Mouse (Mus musculus) brown adipose tissue, adult 24 weeks (tissue): ENCODE measurements around the gene St3gal5. TPM values are rescaled to one million over a fixed set of nuclear protein-coding genes. Genes with fewer than 3 reads are reported as not detected.

Experiments used
- H3K27ac ChIP-seq: fragments of 200-500 bp; replicated peaks from 2 replicates; pipeline ENCODE4 v1.5.1; 2012; ENCODE audit warnings: low read depth, mild to moderate bottlenecking, low read length
- H3K4me1 ChIP-seq: fragments of 200-500 bp; 2 replicates; pipeline ENCODE4 v1.6.1; 2012; ENCODE audit warnings: low read length, mixed read lengths; ENCODE audit not compliant: control insufficient read depth, insufficient read depth, insufficient read length
- H3K4me3 ChIP-seq: fragments of 200-500 bp; 2 replicates; pipeline ENCODE4 v1.5.1; 2012; ENCODE audit warnings: low read depth, mild to moderate bottlenecking, low read length, moderate library complexity; ENCODE audit not compliant: insufficient read depth
- polyA plus RNA-seq: library from polyadenylated mRNA; stranded (reverse); fragments of >200 nt; gene quantifications from 2 replicates; pipeline ENCODE4 v1.2.4, GENCODE M21; 2012; ENCODE audit not compliant: missing spikeins, insufficient read depth, insufficient read length

The St3gal5 gene
- polyA plus RNA-seq, 1 experiment = 69.6 TPM

DNA sequence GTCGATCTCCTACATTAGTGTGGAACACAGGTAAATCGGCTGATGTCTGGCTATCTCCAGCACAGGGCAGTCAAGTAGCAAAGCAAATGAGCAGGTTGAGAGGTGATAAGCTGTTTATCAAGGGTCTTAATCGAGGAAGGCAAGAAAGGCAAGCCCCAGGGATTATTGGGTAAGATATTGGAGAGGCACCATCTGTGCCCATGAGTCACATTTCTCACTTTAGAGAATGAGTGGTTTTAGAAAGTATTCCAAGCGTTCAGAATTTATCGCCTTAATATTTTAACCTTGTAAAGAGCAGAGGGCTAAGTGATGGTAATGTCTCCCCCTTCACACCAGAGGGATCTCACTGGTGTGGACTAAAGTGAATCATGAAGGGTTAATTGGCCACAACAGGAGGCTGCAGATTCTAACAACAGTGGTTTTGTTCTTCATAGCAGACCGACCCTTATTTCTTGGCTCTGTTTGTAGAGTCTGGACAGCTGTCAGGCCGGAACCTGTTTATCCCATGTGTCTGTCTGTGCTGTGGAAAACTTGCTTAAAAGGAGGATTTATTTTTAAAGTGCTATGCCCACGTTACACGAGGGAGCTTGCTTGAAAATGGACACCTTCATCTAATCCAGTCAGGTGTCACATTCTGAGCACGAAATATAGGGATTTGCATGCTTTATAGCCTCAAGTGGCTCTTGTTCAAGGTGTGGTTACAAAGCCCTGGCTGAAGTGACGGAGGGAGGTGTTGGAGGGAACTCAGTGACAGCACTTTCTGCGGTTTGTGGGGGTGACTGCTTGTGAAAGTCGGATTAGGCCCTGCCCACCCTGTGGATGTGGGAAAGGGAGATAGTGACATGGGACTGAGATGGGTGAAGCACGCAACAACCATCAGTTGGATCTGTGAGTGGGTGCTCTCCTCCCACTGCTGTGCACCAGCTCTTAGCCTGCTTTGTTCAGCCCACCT is 11.8 kb downstream of the St3gal5 start:
- no peak overlapping the region for H3K4me3 ChIP-seq

DNA sequence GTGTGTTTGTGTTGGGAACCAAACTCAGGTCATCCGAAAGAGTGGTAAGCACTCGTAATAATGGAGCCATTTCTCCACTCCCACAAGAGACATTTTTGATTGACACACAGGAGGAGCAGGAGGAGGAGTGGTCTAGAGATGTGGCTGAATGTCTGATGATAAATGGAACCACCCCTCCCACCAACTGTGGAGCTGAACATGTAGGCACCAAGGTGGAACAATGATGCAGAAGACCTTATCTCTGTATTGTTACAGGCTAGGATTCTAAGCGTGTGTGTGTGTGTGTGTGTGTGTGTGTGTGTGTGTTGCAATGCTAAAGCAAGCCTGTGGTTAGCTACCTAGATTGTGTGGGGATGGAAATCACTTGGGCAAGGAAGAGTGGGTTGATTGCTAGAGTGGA is 13.2 kb downstream of the St3gal5 start:
- no peak overlapping the region for H3K27ac ChIP-seq
- no peak overlapping the region for H3K4me3 ChIP-seq
- H3K4me1 ChIP-seq = peaks cover 9% of the 10 kb centered on the region

More for the DNA sequence above, 11.8 kb downstream of the St3gal5 start:
- H3K4me1 ChIP-seq = peaks cover 9% of the 10 kb centered on the region
- peak overlapping the region; percentile 28; the same call in 1 of the 2 replicates for H3K27ac ChIP-seq

DNA sequence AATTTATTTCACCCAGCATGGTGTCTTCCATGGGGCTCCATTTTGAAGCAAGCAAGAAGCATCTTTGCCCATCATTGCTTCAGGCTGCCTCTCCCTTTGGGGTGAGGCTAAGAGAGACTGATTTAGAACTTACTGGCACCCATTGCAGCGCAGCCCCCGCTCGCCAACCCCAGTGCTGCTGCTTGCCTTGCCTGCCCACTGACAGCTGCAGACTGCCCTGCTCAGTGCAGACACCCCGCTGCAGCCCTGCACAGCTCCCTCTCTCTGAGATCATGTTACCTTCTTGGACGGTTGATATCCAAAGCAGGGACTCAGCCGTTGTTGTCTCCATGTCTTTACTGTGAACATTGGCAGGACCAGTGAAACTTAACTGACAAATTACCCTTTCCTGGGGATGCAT is 15.2 kb downstream of the St3gal5 start:
- Histone ChIP-seq H3K27ac (no peak overlapping the region), H3K4me3 (no peak overlapping the region), H3K4me1 (peaks cover 9% of the 10 kb centered on the region)

DNA sequence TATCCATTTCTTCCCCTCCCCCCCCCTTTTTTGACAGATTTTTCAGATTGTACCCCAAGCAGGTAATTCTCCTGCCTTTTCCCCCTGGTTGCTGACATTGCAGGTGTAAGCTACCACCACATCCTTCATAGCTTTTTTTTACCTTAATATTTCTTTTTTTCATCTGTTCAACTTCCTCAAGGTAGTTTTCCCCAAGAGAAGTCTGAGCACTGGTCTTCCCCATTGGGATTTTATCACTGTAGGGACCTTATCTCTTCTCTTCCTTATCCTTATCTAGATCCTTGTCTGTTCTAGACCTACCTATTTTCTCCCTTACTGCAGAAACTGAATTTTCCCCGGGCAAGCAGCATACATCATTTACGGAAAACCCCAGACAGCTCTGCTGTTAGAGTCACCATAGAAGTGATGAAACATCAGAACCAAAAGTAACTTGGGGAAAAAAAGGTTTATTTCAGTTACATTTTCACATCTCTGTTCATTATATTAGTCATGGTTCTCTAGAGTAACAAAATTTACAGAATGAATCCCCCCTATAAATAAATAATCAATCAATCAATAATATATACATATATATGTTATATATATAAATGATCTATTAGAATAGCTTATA is 15.8 kb downstream of the St3gal5 start:
- no peak overlapping the region for H3K4me3 ChIP-seq
- H3K27ac ChIP-seq = no peak overlapping the region
- H3K4me1 ChIP-seq = peaks cover 9% of the 10 kb centered on the region

DNA sequence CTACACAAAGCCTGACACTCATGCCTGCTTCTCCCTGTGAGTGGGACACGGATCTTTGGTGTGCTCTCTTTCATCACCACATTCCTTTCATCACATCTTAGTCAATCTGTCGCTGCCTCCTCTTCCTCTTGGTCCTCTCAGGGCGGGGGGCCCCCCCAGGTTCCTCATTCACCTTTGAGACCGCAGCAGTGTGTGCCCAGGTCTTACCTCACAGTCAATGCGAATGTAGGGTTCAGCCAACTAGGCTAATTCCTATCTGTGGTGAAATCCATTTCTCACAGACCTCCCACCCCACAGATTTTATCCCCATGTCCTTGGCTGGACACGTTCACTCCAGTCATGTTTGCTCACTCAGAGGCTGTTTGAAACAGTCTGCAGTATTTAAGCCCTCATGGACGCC is 17.5 kb downstream of the St3gal5 start:
- H3K4me3 ChIP-seq = peak overlapping the region; percentile 77
- peak overlapping the region; percentile 97 for H3K27ac ChIP-seq
- H3K4me1 ChIP-seq = peaks cover 2% of the 10 kb centered on the region; the same call in 1 of the 2 replicates

DNA sequence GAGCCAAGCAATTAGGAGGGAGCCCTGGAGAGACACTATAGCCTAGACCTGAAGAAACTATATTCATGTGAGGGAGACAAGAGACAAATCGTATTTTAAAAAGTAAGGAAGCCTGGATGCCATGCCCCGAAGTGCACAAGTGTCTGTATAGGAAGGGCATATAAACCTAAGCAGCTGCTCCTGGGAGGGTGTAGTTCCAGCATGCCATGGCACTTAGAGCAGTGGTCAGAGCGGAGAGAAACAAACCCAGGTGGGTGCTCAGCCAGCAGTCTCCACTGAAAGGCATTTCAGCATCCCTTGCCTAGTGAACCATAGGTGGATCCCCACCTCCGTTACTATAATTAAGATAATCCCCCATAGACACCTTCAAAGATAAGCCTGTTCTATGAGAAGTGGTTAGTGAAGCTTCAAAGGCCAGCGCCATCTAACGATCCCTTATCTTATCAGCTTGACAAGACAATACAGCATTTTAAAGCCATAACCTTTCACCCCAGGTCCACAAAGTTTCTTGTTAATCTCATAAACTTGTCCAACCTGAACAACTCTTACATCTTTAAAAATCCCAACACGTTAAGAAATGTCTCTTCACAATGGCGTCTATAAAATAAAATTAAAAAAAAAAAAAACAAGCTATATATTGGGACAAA is 20.1 kb downstream of the St3gal5 start:
- H3K27ac ChIP-seq = no peak overlapping the region
- no peaks in the 10 kb centered on the region for H3K4me1 ChIP-seq
- H3K4me3 ChIP-seq = peak overlapping the region; percentile 21

DNA sequence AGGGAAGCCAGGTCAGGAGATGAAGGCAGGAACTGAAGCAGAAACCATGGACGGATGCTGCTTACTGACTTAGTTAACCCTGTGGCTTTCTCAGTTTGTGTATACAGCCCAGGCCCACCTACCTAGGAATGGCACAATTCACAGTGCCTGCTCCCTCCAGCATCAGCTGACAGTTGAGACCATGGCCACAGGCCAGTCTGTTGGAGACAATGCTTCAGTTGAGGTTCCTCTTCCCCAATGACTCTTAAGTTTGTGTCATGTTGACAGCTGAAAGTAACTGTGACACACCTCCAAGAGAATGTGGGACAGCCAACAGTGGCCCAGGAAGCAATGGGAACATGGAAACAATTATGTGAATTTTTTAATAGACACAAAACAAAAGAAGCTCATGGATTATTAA is 22.5 kb downstream of the St3gal5 start:
- Histone ChIP-seq H3K4me1 (no peaks in the 10 kb centered on the region), H3K4me3 (no peak overlapping the region), H3K27ac (no peak overlapping the region)

DNA sequence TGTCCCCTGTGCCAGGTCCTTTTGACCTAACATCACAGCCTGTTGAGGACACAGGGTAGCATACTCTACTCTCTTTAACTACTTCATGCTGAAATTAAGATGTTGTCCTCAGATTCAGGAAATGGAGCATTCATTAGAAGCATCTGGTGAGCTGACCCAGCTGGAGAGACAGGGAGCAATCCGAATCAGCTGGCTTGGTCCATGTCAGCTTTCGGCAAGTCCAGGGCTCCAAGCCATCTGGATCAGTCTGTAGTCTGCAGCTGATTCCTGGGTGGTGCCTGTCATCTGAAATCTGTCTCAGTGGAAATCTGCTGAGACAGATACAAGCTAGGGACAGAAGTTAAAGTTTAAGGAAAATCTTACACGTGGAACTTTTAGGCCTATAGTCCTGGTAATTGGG is 23.9 kb downstream of the St3gal5 start:
- Histone ChIP-seq H3K4me3 (no peak overlapping the region), H3K4me1 (no peaks in the 10 kb centered on the region), H3K27ac (no peak overlapping the region)

DNA sequence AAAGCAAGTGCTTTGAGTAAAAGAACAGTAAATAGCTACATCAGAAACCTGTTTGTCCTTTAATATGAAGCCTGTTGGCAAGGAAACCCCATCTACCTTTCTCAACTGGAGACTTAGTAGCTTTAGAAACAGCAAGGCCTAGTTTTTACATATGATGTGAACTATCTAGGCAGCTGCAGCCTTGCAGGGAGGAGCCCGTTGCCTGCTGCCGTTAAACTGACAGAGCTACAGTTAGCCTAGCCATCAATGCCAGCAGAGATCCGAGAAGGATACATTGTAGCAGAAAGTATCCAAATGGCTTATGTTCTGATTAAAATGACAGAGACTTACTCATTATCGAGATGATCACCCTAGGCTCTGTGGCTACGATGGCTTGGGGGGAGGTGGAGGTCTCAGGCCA is 25.1 kb downstream of the St3gal5 start:
- no peak overlapping the region for H3K27ac ChIP-seq
- no peak overlapping the region for H3K4me3 ChIP-seq
- no peaks in the 10 kb centered on the region for H3K4me1 ChIP-seq

DNA sequence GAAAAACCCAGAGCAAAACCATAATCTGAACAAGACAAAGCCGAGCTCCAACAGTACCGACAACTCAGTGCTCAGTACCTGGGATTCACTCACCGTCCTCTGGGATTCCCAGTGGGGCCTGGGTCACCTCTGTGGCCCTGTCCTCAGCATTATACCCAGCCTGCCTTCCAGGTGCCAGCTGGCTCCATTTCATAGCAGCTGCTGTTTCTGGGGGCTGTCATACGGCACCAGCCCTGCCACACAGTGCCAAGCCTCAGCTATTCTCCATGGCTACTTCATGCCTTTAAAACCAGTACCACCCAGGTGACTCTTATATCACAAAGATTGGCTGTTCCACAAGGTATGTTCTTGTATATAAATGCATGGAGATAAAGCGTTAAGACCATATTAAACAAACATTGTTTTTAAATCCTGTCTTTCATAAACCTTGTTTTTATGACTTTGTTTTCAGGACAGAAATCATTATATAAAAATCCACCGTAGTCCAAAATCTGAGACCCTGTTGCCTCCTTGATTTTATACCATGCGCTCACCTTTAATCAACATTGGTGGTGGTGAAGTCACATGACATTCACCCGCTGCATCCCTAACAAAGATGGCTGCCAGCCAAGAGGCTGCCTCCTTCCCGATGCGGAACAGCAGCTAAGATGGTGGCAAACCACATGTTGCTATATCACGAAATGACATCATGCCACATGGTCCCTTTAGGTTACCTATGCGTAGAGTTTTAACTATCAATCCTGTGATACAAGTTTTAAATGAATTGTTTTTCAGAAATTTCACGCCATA is 27.1 kb downstream of the St3gal5 start:
- Histone ChIP-seq H3K4me3 (no peak overlapping the region), H3K4me1 (no peaks in the 10 kb centered on the region), H3K27ac (no peak overlapping the region)

DNA sequence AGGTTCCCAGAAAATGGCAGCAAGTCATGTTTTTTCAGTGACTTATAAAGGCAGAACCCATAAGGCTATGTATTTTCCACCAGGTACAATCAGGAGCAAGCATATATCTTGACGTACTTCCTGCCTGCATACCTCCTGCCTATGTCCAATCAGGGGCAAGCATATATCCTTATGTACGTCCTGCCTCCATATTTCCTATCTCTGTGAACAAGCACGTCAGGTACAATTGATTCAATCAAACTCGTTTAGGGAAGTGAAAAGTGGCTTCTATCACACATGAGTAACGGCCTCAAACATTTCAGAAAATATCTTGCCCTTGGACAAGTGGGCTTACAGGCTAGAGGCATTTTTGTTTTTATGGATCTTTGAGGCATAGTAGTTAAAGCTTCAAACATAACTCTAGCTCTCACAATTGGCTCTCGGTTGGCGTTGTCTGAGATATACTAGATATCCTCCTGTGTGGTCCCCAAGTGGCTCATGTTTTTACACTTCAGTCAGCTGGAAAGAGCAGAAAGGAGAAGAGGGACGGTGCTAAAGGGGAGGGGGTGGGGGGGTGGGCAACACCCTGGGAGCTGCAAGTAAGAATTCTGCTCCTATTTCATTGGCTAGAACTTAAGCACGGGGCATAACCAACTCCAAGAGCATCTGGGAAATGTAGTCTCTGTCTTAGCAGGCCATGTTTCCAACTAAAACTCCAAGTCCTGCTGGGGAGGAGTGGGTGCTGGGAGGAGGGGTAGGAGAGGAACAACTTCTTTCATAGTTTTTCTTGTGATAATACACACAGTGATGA is 28.9 kb downstream of the St3gal5 start:
- Histone ChIP-seq H3K27ac (no peak overlapping the region), H3K4me3 (no peak overlapping the region), H3K4me1 (no peaks in the 10 kb centered on the region)

DNA sequence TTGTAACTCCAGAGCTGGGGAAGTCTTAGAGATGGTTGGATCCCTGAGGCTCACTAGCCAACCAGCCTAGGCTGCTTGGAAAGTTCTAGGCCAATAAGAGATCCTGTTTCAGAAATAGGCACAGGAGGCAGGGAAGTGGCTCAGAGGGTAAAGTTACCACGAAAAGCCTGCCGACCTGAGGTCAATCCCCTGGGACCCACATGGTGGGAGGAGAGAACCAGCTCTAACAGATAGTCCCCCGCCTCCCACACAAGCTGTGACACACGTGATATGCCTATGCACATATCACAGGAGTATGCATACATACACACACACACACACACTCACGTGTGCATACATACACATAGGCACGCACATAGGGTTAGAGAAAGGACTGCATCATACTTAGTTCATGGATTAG is 32.7 kb downstream of the St3gal5 start:
- no peak overlapping the region for H3K4me3 ChIP-seq
- no peak overlapping the region for H3K27ac ChIP-seq

DNA sequence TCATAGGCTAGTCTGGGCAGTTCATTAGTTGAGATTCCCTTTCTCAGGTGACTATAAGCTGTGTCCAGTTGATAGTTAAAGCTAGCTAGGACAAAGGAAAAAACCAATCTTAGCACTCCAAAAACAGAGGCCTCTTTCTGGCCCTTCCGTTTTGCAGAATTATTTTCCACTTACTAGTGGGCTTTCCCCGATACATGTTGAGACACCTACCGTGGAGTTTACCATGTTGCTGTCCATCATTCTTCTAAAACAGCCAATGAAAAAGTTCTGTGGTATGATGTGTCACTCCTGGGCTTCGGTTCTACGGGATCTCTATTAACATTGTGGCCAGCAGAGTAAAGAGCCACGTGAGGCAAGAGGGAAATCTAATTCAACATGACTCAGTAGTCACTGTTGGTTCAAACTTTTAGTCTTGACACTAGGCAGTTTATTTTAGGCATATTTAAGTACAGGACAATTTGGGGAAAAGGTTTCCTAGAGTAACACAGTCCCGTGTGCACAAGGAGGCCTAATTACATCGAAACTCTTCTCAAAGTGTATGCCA is 35.4 kb downstream of the St3gal5 start:
- Histone ChIP-seq H3K4me1 (no peaks in the 10 kb centered on the region), H3K27ac (no peak overlapping the region)

More for the DNA sequence above, 32.7 kb downstream of the St3gal5 start:
- H3K4me1 ChIP-seq = no peaks in the 10 kb centered on the region

More for the DNA sequence above, 35.4 kb downstream of the St3gal5 start:
- no peak overlapping the region for H3K4me3 ChIP-seq
